Mouse (Mus musculus): ENCODE measurements at regions not wholly inside any gene's neighbourhood (a gene's known extent, or its start where the extent isn't known, plus 50 kb on each side); places are given as distances from the start of the nearest gene placed in this dataset.

DNA sequence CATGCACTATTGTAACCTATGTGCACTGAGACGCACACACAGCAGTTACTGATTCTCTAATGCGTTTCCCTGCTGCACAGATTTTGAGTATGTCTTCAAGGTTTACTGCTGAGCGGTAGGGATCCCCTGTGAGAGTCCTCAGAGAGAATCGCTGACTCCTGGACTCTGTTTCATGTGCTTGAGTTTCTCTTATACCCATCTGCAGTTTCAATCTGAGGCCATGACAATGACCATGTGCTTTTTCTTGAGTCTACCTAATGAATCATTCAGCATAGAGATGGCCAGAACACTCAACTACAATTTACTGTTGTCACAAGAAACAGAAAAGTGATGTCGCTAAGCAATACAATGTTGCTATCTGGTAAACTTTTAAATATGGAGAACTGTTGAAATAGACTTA, 110.8 kb upstream of the Gm5148 start:
- Histone ChIP-seq H3K4me3 (ENCODE audit: insufficient read depth, low read depth, low read length) (no peak overlapping the region), H3K4me1 (ENCODE audit: control insufficient read depth, insufficient read depth, insufficient read length, low read length) (peaks cover 19% of the 10 kb centered on the region), H3K27ac (replicated peaks; ENCODE audit: low read depth, low read length) (no peak overlapping the region)

DNA sequence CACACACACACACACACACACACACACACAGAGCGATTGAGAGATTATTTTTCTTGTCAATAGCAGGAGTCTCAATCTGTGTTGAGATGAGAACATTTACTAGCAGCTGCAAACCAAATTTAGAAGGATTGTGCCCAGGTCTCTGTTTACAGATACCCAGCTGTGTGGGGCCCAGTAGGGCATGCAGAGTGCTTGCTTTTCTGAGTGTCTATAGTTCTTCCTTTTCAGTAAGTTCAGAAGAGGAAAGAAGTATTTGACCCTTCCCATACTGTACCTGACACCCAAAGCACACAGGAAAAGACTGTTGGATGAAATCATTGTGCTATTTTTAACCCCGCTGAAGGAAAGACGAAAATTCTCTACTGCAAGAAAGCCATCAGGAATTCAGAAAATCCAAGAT, 110.3 kb upstream of the Gm5148 start:
- no peak overlapping the region for H3K27ac ChIP-seq (replicated peaks; ENCODE audit: low read depth, low read length)
- H3K4me1 ChIP-seq (ENCODE audit: control insufficient read depth, insufficient read depth, insufficient read length, low read length) = peaks cover 19% of the 10 kb centered on the region
- H3K4me3 ChIP-seq (ENCODE audit: insufficient read depth, low read depth, low read length) = no peak overlapping the region

DNA sequence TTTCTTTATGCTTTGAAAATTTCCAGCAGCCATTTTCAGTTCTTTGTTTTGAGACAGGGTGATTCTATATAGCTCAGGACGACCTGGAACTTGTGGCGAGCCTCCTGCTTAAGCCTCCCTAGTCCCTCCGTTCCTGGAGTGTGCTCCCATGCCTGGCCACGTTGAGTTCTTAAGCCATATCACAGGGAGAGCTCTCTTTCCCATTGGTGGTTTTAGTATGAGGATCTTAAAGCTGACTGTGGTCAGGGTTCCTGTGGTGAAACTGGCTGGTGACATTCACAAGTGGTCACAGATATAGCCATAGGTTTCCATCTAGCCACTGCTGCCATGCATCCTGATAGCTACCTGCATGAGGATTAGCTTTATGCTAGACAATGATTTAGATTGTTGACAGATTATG, 109.1 kb upstream of the Gm5148 start:
- Histone ChIP-seq H3K4me3 (ENCODE audit: insufficient read depth, low read depth, low read length) (no peak overlapping the region), H3K4me1 (ENCODE audit: control insufficient read depth, insufficient read depth, insufficient read length, low read length) (peaks cover 14% of the 10 kb centered on the region), H3K27ac (replicated peaks; ENCODE audit: low read depth, low read length) (no peak overlapping the region)

DNA sequence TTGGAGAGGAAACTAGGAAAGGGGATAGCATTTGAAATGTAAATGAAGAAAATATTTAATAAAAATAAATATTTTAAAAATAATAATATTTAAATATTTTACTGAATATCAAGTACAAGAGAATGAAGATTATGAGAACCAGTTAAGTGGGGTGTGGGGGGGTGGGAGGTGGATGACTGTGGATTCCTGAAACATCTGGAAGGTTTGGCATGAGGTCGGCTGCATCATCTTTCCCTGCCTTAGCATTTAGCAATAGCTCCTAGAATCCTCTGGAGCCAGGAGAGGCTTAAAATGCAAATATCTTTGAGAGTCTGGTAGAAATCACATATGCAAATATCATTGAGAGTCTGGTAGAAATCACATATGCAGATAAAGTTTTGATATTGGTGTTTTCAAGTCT, 103.3 kb upstream of the Gm5148 start:
- Histone ChIP-seq H3K4me1 (ENCODE audit: control insufficient read depth, insufficient read depth, insufficient read length, low read length) (no peaks in the 10 kb centered on the region), H3K27ac (replicated peaks; ENCODE audit: low read depth, low read length) (no peak overlapping the region)

DNA sequence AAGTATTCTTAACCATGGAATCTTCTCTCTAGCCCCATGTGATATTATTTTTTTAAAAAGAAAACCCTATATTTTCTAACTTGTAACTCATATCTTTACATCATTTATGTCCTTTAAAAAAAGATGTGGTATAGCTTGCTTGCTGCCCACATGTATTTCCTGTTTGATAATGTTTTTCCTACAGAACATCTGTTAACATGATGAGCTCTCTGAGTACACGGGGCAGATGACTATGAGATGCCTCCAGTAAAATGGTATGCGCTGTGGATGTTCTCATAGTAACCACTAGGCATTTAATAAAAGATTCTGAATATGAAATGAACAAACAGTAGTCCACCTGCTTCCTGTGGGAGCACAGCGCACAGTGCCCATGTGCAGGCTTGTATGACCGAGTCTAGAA, 101.3 kb upstream of the Gm5148 start:
- Histone ChIP-seq H3K4me3 (ENCODE audit: insufficient read depth, low read depth, low read length) (no peak overlapping the region), H3K27ac (replicated peaks; ENCODE audit: low read depth, low read length) (no peak overlapping the region), H3K4me1 (ENCODE audit: control insufficient read depth, insufficient read depth, insufficient read length, low read length) (no peaks in the 10 kb centered on the region)

More for the DNA sequence above, 103.3 kb upstream of the Gm5148 start:
- no peak overlapping the region for H3K4me3 ChIP-seq (ENCODE audit: insufficient read depth, low read depth, low read length)

DNA sequence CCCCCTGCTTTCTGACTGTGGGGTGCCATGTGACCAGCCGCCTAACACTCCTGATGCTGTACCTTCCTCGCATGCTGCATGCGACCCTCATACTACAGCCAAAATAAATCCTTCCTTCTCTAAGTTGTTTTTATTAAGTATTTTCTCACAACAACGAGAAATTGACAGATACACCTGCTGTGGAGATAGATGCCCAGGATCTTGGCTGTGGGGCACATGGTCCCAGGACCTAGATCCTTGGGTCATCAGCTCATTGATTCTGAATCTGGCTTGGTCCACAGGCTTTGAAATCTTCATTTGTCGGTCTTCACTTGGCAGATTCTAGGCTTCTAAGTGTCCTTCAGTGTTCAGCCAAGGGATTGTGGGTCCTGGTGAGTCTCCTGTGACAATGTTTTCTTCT, 100.4 kb upstream of the Gm5148 start:
- no peaks in the 10 kb centered on the region for H3K4me1 ChIP-seq (ENCODE audit: control insufficient read depth, insufficient read depth, insufficient read length, low read length)

DNA sequence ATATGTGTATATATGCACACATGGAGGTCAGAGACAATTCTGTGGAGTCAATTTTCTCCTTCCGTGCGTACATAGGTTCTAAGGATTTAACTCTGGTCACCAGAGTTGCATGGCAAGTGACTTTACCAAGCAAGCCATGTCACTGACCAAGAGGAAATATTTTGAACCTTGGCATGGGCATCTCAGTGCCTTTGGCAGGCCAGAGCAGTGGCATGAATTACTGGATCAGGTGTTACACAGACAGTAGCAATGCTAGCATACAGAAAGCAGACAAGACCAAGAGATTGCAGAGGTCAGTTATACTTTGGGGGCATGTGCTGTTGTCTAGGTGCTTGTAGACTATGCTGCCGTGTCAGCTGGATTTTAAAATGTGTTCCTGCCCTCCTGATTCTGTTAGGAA, 95.2 kb upstream of the Gm5148 start:
- Histone ChIP-seq H3K4me3 (ENCODE audit: insufficient read depth, low read depth, low read length) (no peak overlapping the region), H3K4me1 (ENCODE audit: control insufficient read depth, insufficient read depth, insufficient read length, low read length) (no peaks in the 10 kb centered on the region)

More for the DNA sequence above, 100.4 kb upstream of the Gm5148 start:
- H3K27ac ChIP-seq (replicated peaks; ENCODE audit: low read depth, low read length) = no peak overlapping the region
- no peak overlapping the region for H3K4me3 ChIP-seq (ENCODE audit: insufficient read depth, low read depth, low read length)

DNA sequence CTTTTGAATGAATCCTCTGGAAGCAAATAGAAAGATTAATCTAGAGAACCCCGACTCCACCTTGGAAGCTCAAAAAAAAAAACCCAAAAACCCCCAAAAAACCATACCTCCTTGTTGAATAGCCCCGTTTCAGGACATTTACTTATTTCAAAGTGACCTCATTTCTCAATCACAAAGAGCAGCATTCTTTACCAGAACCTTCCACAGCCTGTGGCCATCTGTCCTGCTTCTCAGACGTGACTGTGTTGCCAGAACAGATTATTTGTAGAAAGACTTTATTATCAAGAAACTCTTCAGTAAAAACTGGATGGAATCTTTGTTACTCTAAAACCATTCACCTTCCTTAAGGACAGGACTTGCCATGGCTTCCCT, 93.1 kb upstream of the Gm5148 start:
- Histone ChIP-seq H3K4me1 (ENCODE audit: control insufficient read depth, insufficient read depth, insufficient read length, low read length) (no peaks in the 10 kb centered on the region), H3K4me3 (ENCODE audit: insufficient read depth, low read depth, low read length) (no peak overlapping the region), H3K27ac (replicated peaks; ENCODE audit: low read depth, low read length) (no peak overlapping the region)

More for the DNA sequence above, 95.2 kb upstream of the Gm5148 start:
- no peak overlapping the region for H3K27ac ChIP-seq (replicated peaks; ENCODE audit: low read depth, low read length)

DNA sequence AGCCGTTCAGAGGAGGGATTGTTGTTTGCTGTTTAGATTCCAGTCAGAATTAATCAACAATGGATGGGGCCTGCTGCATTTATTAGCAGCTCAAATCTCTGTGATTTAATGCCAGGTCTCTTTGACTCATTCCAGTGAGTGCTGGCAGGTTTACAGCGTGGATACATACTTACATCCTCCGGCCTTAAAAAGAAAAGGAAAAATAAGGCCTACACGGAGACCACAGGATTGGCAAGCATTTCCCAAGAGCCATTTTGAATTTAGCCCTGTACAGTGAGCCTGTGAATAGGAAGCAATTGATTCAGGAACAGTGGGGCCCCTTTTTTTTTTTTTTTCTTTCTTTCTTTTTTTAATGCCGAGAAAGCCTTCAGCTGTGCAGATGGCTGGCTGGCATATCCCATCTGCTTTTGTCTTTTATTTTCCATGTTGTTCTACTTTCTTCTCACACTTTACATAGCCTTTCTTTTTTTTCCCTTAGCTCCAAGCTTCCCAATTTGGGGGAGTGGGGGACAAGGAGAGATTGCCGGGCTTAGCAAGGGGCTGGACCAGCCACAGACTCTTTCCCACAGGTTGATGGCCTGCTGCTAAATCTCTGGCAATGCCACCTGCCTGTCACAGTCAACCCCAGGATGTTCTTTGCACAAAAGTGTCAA, 92.6 kb upstream of the Gm5148 start:
- H3K4me1 ChIP-seq (ENCODE audit: control insufficient read depth, insufficient read depth, insufficient read length, low read length) = no peaks in the 10 kb centered on the region
- H3K27ac ChIP-seq (replicated peaks; ENCODE audit: low read depth, low read length) = no peak overlapping the region
- H3K4me3 ChIP-seq (ENCODE audit: insufficient read depth, low read depth, low read length) = no peak overlapping the region

DNA sequence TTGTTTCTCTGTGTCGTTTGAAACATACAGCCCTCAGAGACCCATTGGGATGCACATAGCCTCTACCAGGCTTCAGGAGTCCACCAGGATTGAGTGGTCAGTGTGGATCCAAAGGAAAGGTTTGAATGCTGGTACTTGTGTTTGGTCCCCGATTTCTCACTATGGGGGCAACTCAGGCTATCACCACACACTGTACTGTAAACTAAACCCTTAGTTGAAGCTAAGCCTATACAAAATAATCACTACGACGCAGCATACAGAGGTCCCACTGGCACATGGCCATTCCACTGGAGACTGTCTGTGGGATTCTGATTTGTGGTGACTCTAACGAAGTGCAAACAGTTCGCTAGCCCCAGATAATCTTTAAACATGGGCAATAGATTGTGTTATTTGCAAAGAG, 91.5 kb upstream of the Gm5148 start:
- Histone ChIP-seq H3K27ac (replicated peaks; ENCODE audit: low read depth, low read length) (no peak overlapping the region), H3K4me3 (ENCODE audit: insufficient read depth, low read depth, low read length) (no peak overlapping the region), H3K4me1 (ENCODE audit: control insufficient read depth, insufficient read depth, insufficient read length, low read length) (no peaks in the 10 kb centered on the region)

DNA sequence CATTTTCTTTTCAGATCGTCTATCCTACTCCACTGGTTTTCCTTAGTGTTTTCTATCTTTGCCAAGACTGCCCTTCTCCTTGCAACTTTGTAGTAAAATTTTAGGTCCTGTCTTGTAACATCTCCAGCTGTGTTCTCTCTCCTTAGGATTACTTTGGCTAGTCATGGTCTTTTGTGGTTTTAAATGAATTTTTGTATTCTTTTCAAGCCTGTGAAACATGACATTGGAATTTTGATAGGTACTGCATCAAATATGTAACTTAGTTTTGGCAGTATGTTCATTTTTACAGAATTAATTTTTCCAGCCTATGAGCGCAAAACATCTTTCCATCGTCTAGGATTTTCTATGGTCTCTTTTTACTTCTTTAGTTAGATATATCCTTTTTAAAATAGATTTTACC, 88.6 kb upstream of the Gm5148 start:
- Histone ChIP-seq H3K4me3 (ENCODE audit: insufficient read depth, low read depth, low read length) (no peak overlapping the region), H3K4me1 (ENCODE audit: control insufficient read depth, insufficient read depth, insufficient read length, low read length) (no peaks in the 10 kb centered on the region), H3K27ac (replicated peaks; ENCODE audit: low read depth, low read length) (no peak overlapping the region)

DNA sequence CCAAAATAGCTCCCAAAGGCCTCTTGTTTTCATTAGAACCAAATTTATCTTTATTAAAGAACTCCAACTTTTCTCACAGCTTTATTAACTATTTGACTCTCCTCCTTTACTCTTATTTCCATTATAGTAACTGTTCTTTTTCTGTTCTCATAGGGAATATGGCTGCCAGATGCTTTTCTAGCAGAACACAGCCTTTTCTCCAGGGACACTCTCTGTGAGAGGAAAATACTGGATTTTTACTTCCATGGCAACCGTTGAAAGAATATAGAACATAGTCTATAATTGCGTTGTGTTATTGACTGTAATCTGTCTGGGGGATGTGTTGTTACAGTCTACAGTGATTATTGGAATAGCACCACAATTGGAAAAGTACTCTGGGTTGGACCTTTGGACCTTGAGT, 87.1 kb upstream of the Gm5148 start:
- Histone ChIP-seq H3K4me3 (ENCODE audit: insufficient read depth, low read depth, low read length) (no peak overlapping the region), H3K27ac (replicated peaks; ENCODE audit: low read depth, low read length) (no peak overlapping the region), H3K4me1 (ENCODE audit: control insufficient read depth, insufficient read depth, insufficient read length, low read length) (no peaks in the 10 kb centered on the region)

DNA sequence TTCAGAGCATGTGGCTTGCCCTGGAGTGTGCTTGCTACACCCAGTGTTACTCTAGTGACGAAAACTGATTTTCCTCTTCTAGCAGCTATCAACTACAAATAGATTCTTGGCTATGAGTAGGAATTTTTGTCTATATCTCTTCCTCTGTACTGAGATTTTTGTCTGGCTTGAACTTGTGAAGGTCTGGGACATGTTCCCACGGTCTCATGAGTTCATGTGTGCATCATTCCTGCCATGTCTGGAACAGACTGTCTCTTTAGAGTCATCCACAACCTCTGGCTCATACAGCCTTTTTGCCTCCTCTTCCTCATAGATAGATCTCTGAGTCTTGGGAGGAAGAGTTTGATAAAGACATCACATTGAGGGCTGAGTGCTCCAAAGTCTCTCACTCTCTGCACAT, 86.5 kb upstream of the Gm5148 start:
- no peak overlapping the region for H3K4me3 ChIP-seq (ENCODE audit: insufficient read depth, low read depth, low read length)
- H3K27ac ChIP-seq (replicated peaks; ENCODE audit: low read depth, low read length) = no peak overlapping the region
- H3K4me1 ChIP-seq (ENCODE audit: control insufficient read depth, insufficient read depth, insufficient read length, low read length) = no peaks in the 10 kb centered on the region

DNA sequence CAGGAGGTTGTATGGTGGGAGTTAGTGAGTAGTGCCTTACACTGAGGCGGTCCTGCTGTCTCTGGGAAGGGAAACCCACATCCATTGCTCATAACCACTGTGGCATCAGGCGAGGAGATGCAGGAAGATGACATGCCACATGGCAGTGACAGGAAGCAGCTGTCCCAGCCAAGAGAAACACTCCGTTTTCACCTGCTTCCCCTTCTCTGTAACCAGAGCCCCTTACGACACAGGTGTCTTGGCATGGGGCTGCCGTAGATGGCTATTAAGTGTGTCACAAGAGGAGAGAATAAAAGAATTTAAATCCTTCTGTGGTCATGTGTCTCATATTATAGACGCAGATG, 81.5 kb upstream of the Gm5148 start:
- H3K4me1 ChIP-seq (ENCODE audit: control insufficient read depth, insufficient read depth, insufficient read length, low read length) = 0 out of 2 replicates have a peak, but pooled peaks cover 6% of the 10 kb centered on the region
- H3K27ac ChIP-seq (replicated peaks; ENCODE audit: low read depth, low read length) = no peak overlapping the region
- H3K4me3 ChIP-seq (ENCODE audit: insufficient read depth, low read depth, low read length) = no peak overlapping the region

DNA sequence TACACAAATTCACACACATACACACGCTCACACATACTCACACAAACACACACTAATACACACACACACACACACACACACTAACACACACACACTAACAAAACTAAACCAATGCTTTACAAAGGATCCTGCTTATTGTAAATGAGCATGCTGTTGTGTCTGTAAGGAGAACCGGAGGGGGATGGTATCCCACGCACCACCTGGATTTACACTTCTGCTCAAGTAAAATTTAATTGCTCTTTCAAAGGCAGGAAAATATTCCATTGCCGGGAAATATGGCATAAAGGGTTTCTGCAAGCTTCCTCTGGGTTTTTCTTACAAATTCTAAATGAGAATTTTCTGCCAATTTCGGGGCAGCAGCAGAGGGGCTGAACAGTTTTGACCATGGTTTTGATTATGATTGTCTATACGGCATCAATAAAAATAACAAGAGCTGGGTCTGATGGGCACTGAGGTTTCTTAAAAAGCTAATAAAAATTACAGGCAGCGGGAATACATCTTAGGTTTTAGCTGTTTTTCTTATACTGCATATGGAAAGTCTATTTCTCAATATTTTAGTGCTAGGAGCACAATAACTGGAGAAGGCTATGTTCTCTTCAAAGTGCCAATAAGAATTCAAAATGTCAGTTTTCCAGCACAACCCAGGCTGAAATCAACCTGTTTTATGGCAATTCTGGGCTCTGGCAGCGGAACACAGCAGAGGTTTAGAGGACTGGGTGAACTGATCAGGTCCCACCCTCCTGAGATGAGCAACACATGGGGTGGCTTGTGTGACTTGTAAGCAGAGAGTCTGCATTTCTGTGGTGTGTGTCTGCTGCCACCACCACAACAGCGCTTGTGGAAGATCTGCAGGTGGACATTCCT, 80.9 kb upstream of the Gm5148 start:
- Histone ChIP-seq H3K27ac (replicated peaks; ENCODE audit: low read depth, low read length) (no peak overlapping the region), H3K4me1 (ENCODE audit: control insufficient read depth, insufficient read depth, insufficient read length, low read length) (0 out of 2 replicates have a peak, but pooled peaks cover 6% of the 10 kb centered on the region)

DNA sequence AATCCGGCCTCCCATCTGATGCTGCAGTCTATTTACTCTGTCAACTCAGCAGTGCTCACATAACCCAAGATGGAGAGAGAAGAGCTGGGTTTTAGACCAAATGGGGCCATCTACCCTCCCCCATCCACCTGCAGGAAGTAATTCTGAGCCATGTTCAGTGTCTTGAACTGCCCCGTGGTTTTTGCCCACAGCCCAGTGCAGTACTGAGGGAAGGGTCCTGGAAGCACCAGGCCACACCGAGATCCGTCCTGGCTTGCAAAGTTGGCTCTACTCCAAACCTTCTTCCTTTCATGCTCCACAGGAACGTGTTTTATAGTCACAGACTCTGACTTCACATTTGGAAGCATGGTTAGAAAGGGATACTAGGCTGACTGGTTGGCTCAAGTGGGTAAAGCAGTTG, 80.0 kb upstream of the Gm5148 start:
- H3K27ac ChIP-seq (replicated peaks; ENCODE audit: low read depth, low read length) = no peak overlapping the region
- no peak overlapping the region for H3K4me3 ChIP-seq (ENCODE audit: insufficient read depth, low read depth, low read length)
- H3K4me1 ChIP-seq (ENCODE audit: control insufficient read depth, insufficient read depth, insufficient read length, low read length) = 0 out of 2 replicates have a peak, but pooled peaks cover 6% of the 10 kb centered on the region

More for the DNA sequence above, 80.9 kb upstream of the Gm5148 start:
- no peak overlapping the region for H3K4me3 ChIP-seq (ENCODE audit: insufficient read depth, low read depth, low read length)
